Mouse (Mus musculus): Measurements from ENCODE around the gene Hip1r.

The Hip1r gene

DNA sequence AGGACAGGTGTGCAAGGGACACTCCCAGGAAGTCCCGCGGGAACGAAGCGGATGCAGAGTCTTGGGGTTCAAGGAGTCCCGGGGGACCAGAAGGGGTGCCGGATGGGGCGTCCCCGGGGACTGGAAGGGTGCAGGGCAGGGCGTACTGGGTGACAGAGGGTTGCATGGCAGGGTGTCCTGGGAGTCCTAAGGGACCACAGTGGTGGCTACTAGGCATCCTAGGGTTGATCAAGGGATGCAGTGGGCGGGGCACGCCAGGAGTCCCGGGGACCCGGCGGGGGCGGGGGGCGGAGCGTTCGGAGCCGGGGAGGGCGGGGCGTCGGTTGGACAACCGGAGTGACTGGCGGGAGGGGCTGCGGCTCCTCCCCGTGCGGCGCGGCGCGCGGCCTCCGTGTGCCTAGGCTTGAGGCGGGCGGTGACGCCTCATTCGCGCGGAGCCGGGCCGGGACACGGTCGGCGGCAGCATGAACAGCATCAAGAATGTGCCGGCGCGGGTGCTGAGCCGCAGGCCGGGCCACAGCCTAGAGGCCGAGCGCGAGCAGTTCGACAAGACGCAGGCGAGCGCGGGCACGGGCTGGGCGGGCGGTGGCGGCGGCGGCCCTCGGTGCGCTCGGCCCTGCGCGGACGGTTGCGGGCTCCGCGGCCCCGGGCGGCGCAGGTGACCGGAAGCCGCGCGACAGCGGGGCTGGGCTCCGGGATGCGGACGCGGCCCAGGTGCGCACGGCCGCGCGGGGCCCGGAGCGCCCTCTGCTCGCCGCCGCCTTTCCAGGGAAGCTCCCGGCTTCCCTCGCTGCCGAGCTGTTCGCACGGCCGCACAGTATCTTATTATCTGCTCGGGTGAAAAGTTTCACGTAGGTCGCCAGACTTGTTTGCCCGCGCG lies at the start of gene Hip1r:
Gene Hip1r, plus strand, starts transcription at position 330 of the 880 bp plus-strand sequence.
- DNase-seq, result peak; percentile 85 to 89

DNA sequence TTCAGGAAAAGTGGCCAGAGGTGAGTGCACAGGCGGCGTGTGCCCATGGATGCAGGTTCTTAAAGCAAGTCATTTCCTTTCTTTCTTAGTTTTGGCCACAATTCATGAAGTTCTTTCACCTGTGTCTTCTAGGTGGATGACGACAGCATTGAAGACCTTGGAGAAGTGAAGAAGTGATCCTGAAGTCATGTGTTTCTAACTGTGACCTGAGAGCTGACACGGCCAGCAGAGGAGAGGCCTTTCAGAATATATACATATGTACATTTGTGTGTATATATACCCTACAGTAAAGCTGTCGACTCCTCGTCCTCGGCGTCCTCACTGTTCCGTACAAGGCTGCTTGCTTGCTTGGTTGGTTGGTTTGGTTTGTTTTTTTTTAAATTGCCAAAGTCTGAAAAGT lies 46.3 kb upstream of the Hip1r start, which contains the start of gene Gm43518:
Gene Gm43518, plus strand, starts transcription at position 301 of the 400 bp plus-strand sequence.
- no peak for DNase-seq

DNA sequence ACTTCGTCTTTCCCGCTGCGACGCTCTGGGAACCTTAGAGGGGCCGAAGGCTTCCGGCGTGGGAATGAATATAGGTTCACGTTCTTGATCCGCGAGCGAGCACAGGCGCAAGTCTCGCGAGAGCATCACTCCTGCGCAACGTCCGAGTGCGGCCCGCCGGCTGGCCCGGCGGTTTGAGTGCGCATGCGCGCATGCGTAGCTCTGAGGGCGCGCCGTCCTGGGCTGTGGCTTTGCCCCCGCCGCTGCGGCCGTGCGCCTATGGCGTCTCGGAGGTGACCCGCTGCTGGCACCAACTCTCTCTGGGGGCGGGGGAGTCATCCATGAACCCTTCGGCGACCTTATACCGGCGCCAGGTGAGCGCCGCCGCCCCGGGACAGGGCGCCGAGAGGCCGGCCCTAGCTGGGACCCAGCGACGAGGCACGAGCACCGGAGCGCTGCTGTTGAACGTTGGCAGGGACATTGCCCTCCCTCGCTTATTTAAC lies 42.9 kb upstream of the Hip1r start, which contains the start of gene Ccdc62:
Gene Ccdc62, plus strand, starts transcription at position 172 of the 482 bp plus-strand sequence.
- peak; percentile 92 to 95 for DNase-seq

DNA sequence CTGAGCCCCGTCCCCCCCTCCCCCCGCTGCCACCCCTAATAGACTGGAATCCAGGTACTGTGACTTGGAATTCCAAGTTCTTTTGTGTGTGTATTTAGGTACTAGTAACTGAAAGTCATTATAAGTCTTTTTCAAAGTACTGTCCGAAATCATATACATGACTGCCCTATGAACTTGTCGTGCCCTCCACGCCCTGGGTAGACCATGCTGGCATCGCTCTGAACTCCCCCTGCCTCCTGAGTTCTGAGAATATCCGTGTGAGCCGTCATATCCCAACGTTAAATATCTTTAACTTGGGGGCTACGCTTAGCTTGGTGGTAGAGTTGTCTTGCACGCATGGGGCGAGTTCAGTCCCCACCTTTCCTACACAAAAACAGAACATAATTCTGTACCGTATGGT lies 42.3 kb upstream of the Hip1r start:
- no peak for DNase-seq

DNA sequence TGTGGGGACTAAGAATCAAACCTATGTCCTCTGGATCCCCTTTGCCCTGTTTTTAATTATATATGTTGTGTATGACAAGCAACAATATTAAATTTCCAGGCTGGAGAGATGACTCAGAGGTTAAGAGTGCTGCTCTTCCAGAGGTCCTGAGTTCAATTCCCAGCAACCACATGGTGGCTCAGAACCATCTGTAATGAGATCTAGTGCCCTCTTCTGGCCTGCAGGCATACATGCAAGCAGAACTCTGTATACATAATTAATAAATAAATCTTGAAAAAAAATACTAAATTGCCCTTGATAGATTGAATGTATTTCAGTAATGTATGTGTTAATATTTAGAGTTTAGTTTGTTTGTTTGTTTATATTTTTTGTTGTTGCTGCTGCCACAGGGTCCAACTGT lies 40.5 kb upstream of the Hip1r start:
- no peak for DNase-seq

DNA sequence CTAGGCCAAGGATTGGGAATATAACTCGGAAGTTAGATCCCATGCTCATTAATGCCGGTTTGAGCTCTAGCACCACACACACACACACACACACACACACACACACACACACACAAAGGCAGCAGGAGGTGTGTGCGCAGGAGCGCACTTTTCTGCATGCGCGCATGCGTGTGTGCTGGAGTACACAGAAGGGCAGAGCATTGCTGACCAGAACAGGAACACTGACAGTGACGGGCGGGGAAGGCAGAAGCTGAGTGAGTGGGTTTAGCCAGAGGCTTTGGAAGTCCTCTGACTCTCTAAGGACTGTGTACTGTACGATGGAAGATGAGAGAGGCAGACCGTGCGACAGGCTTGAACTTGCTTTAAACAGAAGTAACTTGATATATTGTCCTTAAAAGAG lies 39.9 kb upstream of the Hip1r start:
- DNase-seq, result no peak

DNA sequence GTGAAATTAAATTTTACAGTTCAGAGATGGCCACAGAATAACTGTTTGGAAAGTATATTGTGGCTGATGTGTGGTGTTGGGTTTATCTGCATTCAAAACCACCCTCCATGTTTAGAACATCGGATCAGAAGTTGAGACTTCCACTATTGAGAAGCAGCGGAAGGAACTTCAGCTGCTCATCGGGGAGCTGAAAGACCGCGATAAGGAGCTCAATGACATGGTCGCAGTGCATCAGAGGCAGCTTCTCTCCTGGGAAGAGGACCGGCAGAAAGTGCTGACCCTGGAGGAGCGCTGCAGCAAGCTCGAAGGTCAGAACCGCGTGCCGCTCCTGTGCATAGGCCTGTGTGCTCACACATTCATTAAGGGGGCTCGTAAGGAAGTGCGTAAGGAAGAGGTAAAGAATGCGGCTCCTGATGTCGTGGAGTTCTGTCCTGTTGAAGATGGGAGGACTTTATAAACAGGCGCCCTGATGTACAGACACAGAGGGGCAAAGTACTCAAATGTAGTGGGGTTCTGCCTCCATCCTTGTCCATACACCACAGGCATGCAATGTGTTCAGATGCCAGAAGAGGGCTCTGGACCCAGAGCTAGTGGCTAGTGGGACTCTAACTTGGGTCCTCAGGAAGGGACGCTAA lies 39.4 kb upstream of the Hip1r start:
- no peak for DNase-seq

DNA sequence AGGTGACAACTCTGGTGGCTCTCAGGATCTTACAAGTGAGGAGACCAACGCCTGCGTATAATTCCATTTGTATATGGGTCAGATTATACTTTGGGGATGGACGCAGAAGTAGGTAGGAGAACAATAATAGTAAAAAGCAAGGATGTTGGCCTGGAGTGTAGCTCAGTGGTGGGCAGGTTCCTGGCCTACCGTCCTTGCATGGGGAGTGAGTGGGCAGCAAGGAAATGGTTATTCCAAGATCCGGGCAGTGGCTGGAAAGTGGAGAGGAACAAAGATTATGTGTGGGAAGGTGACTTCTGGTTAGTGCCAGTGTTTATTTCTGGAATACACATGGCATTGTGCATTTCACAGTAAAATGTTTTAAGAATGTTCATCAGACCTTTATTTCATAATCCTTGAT lies 37.5 kb upstream of the Hip1r start:
- DNase-seq, result no peak

DNA sequence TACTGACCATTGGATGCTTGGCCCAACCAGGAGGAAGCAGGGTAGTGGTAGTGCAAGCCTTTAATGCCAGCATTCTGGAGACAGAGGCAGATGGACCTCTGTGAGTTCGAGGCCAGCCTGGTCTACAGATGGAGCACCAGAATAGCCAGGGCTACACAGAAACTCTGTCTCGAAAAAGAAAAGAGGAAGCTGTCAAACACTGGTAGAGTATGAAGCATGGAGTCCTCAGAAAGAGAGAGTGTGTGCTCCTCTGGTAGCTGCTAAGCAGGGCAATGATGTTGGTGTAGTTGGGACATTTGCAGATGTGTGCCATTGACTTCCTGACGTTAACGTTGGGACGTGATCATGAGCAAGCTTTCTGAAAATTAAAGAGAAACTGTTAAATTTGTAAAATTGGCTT lies 34.9 kb upstream of the Hip1r start:
- no peak for DNase-seq

DNA sequence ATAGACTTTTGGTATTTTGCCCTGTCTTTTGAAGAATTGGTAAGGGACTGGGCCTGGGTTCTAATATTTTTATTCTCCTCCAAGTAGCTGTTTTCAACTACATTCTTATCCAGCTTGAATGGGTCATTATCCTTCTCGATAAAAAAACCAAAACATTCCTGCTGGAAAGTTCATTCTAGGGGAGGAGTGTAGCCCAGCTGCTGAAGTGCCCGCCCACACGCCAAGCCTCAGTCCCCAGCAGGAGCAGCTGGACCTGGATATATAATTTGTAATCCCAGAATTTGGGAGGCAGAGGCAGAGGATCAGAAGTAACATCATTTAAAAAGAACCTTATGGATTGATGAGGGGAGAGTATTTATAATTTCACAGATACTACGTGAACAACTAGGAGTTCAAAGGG lies 26.9 kb upstream of the Hip1r start:
- no peak for DNase-seq

DNA sequence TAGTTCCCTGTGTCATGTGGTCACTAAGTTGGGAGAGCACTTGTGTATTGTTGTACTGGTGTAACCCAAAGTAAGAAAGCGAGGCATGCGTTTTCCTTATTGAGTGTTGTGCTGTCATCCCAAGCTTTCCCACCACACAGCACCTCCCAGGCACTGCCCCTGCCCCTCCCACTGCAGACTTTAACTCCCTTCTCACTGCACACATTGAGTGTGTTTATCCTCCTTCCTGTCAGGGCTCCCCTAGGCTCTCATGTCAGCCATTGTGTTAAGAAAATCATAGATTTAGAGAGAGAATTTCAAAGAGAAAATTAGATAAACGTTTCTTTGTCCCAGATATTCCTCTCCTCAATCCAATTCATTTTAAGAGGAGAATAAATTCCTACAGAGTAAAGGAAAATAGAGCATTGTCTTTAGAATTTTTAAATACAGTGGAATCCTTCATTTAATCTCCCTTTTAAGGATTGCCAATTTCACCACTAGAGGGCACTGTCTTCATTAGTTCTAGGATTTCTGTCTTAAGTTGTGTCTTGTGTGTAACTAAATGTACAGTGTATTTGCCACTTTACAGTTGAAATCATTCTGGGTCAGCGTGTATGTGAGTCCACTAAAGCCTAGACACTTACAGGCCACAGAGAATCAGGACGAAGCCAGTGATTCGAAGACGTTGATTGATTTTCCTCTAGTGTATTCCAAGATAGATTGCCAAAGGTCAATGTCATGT lies 26.2 kb upstream of the Hip1r start:
- peak in 1 of 2 experiments; percentile 24 for DNase-seq

DNA sequence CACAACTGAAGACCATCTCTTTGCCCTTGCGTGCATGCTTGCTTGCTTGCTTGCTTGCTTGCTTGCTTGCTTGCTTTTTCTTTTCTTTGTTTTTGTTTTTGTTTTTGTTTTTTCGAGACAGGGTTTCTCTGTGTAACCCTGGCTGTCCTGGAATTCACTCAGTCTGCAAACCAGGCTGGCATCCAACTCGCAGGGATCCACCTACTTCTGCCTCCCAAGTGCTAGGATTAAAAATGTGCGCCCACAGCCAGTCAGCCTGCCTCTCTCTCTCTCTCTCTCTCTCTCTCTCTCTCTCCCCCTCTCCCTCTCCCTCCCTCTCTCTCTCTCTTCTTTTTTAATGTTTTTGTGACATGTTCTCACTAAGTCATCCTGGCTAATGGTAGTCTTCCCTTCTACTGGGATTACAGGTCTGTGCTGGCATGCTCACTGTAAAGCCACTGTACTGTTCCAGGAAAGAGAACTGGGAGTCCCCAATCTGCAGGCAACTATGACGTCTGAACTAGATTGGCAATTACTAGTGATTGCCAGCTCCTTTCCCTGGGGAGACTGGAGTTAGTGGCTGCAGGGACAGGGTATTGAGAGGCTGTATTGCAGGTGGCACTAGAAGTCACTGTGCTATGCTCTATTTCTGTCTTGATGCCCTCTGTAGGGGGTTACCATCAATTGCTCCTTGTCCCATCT lies 20.9 kb upstream of the Hip1r start:
- DNase-seq, result no peak

DNA sequence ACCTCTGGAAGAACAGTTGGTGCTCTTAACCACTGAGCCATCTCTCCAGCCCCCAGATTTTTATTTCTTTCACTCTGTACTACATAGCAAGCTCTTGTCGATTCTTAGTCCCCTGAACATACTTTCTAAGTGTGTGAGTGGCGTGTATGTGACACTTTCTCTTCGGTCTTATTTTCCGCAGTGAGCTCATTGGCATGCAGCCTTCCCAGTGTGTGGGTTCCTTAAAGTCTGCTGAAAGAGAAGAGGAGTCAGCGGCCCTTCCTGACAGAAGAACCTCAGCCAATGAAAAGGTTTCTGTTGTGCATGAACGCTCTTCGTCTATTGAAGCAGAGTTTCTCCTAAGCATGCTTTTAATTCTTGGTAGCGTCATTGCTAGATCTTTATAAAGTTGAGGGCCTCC lies 16.2 kb upstream of the Hip1r start:
- DNase-seq, result no peak

DNA sequence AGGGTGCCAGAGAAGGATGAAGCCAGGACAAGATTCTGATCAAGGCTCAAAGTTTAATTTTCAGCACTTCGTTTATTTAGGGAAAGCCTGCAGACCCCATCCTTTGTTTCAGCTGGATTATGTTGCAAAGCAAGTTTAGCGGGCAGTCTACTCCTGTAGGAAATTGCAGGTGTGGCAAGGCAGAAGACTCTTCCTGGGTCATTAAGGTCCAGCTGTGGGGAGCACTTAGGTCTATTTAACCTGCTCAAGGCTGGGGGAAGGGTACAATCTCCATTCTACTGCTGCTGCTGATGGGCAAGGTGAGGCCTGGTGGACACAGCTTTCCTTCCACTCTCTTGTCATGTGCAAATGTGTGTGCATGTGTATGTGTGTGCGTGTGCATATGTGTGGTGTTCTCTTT lies 14.4 kb upstream of the Hip1r start:
- no peak for DNase-seq

DNA sequence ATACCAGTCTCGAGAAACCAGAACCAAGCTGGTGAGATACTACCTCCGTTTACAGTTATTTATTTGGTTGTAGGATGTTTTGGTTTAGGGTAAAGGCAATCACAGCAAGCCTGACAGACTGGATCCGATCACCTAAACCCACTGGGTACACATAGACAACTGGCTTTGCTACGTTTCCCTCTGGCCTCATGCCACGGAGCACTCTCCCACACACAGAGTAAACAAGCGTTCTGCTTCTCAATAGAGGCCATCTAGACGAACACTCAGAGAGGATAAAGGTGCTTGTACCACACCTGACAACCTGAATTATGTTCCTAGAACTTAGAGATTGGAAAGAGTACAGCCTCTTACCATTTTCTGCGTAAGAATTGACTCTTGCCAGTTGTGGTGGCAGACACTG lies 13.3 kb upstream of the Hip1r start:
- DNase-seq, result peak; percentile 56 to 72

DNA sequence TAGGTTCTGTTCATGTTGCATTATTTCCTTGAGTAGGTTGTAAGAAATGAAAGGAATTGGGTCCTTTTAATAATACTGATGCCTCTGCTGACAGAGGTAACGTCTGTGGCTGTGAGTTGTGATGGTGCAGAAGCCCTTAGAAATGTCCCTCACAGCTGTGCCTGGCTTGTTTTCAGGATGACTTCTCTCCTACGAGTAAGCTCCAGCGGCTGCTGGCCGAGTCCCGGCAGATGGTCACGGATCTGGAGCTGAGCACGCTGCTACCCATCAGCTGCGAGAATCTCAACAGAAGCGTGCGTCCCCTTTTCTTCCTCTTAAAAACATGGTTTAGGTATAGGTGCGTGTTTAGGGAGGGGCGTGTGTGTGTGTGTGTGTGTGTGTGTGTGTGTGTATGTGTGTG lies 12.4 kb upstream of the Hip1r start:
- DNase-seq, result no peak

DNA sequence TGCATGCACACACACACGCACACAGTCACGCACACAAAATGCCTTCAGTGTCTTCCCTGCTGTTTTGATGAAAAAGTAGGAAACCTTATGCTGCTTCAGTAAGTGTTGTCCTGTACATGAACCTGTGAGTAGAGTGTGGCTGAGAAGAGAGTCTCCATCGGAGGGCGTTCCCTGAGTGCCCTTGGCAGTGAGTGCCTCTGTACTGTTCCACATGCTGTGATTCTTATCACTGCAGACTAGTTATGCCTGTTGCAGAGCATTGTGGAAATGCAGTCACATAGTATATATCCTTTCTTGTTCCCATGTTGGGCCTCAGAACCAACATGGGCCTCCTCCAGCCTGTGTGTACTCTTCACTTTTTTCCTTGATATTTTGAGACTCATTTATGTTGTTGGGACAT lies 9.2 kb upstream of the Hip1r start:
- no peak for DNase-seq

DNA sequence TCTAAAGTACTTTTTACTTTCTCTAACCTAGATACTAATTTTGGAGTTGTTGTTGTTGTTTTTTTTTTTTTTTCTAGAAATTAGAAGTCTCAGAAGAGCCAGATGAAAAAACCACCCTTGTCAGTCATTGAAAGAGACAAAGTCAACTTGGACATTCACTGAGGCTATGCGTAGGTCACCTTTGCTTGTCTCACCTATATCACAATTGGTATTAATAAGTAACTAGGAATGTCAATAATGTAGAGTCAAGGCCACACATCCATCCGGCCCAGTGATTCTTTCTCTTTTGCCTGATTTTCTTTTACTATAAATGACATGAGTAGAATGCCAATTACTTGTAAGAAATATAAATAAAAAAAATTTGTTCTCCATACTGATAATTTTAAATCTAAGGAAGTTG lies 6.7 kb upstream of the Hip1r start:
- no peak for DNase-seq

DNA sequence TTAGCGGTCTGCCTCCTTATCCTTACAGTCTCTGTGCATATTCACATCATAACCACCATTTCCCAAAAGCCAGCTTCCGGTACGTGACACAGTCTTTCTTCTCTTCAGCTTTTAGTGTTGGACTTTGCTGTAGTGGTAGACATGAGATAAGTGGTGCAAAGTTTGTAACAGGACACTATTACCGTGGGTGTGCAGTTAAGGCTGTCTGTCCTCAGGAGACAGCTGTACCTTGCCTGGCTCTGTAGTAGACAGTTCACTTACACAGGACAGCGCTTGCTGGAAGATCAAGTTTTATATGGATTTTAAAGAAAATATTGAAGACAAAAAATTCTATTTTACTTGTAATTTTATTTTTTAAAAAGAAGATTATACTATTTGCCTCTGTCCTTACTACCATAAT lies 5.0 kb upstream of the Hip1r start:
- DNase-seq, result no peak

DNA sequence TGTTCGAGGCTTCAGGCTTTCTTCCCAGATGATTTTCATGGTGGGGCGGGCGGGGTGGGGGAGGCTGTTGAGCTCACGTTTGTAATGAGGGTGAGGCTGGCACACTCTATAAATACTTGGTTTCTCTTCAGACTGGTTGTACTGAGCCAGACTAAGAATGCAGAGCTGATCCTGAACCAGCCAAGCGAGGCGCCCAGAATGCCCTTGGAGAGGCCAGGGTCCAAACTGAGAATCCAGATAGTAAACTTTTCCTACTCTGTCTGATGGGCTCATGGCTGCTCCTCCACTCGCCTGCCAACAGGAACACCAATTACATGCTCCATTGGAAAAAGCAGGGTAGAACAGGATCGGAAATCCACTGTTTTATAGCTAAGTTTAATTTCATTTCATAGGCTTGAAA lies 4.2 kb upstream of the Hip1r start:
- DNase-seq, result no peak

DNA sequence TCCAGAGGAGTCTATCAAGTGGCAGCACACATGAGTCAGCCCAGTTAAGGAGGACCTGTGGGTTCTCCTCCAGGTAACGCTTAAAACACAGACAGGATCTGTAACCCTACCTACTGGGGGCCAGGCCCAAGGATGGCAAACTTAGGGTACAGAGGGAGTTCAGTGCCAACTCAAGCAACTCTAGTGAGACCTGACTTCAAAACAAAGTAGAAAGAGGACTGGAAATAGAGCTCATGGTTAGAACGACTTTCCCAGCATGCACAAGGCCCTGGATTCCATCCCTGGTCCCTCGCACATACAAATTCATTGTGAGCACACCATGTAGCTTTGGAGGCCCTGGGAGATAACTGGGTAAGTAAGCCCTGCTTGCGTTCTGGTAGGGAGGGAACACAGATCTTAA lies 2.9 kb upstream of the Hip1r start:
- DNase-seq, result no peak

DNA sequence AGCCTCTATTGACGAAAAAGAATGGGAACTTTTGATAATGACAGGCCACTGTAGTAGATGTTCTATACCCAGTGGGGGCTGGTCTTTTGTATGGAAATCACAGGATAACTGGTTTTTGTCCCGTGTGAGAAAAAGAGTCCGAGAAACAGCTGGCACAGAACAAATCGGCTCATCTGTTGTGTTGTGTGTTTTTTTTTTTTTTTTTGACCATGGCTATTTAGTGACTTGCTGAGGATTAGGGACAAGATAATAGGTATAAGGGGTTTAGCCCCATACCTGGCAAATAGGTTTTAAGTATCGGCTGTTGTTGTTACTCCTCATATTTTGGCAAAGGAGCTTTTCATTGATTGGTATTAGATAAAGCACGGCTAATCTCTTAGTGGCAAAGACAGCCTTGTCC lies 975 bp upstream of the Hip1r start:
- no peak for DNase-seq

DNA sequence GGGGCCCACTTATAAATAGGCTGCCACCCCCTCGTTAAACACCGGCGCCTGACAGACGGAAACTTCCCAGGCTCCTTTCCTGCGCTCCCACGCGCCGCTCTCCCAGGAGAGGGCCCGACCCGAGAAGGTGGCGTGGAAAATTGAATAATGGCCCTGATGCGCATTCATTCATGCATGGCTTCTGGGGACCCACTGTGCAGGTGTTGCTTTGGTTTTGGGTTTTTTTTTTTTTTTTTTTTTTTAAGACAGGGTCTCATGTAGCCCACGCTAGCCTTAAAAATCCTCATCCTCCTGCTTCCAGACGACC lies 704 bp downstream of the Hip1r start:
- no peak for DNase-seq
